Mouse (Mus musculus): ENCODE data around the gene Ahnak2.

DNA sequence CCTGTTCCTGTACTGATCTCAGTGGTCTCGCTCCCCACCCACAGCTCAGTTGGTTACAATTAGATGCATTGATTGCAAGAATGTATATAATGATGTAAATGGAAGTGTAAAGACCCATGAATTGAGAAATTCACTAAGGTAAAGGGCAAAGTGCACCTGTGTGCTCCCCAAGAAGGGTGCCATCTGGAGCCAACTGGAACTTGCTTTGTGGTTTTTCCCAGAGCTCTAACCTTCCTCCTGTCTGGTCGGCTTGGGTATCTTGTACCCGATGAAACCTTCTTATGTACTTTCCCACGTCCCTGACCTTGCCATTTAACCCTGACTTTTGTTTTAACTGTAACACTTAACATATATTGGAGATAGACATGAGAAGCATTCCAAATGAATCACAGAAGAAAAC, 46.6 kb downstream of the Ahnak2 start:
- TF ChIP-seq CTCF (IDR thresholded peaks at IDR 0.05; ENCODE audit: borderline replicate concordance, insufficient read depth, low read depth, low read length) = no peak
- TF ChIP-seq POLR2A (IDR thresholded peaks at IDR 0.05; ENCODE audit: borderline replicate concordance, insufficient read depth, low read length) = no peak

All from cerebellum, adult 2 months (tissue).